In the genomic region with DNA sequence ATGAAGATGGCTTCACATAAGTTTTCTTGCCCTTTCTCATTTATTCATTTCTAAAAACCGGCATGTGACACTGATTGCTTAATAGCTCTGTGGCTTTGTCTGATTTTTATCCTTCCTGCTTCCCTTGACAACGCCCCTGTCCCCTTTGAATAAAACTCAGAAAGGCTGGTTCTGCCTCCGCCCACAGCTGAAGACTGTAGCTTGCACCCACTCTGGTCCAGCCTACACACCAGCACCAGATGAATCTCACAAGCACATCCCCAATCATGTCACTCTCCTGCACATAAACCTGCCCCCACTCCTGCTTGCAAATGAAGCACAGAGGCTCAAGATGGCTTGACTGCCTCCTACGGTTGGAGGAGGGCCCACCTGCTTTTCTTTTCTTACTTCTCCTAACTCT, we compare ENCODE assay signal across 14 mouse cellular contexts.
A peak's percentile ranks its signal among the peaks of the same experiment; 100 is the strongest.
DNase-seq lines count a peak whose midpoint lies in the region; ATAC-seq and TF ChIP-seq lines count a peak whose summit lies in the region.
"Had no signal": no experiment of that assay in that cellular context is flagged by ENCODE, and none has a peak within 500 bp of the region (broad histone marks: within the 10 kb centered on the region; RNA-seq: fewer than 3 reads in every experiment).

No protein-coding gene starts in this region.

- no peaks in the 10 kb centered on the region for H3K79me2 ChIP-seq in MEL (ENCODE audit: control insufficient read depth, insufficient read depth, low read length, poor library complexity)

- DNase-seq in CD4-positive helper T cell, adult 2 months (ENCODE audit: low read depth, low spot score), result peak; percentile 13
- peak; percentile 62 for DNase-seq in MEL (ENCODE audit: low read depth, low spot score)
- DNase-seq in right cerebral cortex, adult 2 months (ENCODE audit: low spot score in 2 of 2), result peak; percentile 60 to 66
- DNase-seq in hindbrain, embryonic 14.5 days (ENCODE audit: low spot score), result no peak
- no peak for DNase-seq in limb, embryonic 10.5 days (ENCODE audit: low spot score)
- DNase-seq in hindbrain, embryonic 11.5 days (ENCODE audit: low spot score), result no peak
- DNase-seq: adrenal gland, postnatal 10 days; cerebellum, adult 9-11 months; lung, adult 2 months had no signal

- no peak overlapping the region for H3K4me2 ChIP-seq in hindbrain, embryonic 14.5 days (replicated peaks)
- H3K4me2 ChIP-seq in hindbrain, embryonic 11.5 days (replicated peaks; ENCODE audit: low read depth, low read length), result no peak overlapping the region
- H3K4me2 ChIP-seq: limb, embryonic 15.5 days; midbrain, embryonic 15.5 days had no signal

- no peaks in the 10 kb centered on the region for H3K9me3 ChIP-seq in MEL (replicated peaks; ENCODE audit: insufficient read depth, low read length)
- no peaks in the 10 kb centered on the region for H3K9me3 ChIP-seq in hindbrain, embryonic 14.5 days (ENCODE audit: control insufficient read depth, low read length)
- no peaks in the 10 kb centered on the region for H3K9me3 ChIP-seq in limb, embryonic 10.5 days (replicated peaks)
- H3K9me3 ChIP-seq in hindbrain, embryonic 11.5 days (ENCODE audit: control insufficient read depth, low read length), result no peaks in the 10 kb centered on the region
- H3K9me3 ChIP-seq: embryonic facial prominence, embryonic 10.5 days; limb, embryonic 15.5 days; midbrain, embryonic 15.5 days had no signal

- no peak for TF ChIP-seq RAD21 in MEL (IDR thresholded peaks at IDR 0.05; ENCODE audit: low read depth, low read length)

- peak; percentile 25 for ATAC-seq in inflammation-experienced regulatory T-cells, adult 6 months
- no peak for ATAC-seq in hindbrain, embryonic 14.5 days (ENCODE audit: low FRiP score)
- no peak for ATAC-seq in hindbrain, embryonic 11.5 days (ENCODE audit: low FRiP score)
- ATAC-seq: midbrain, embryonic 15.5 days had no signal

- TF ChIP-seq EP300 in MEL (IDR thresholded peaks at IDR 0.05; ENCODE audit: low read depth in 1 of 2, low read length in 2 of 2), result no peak

- no peak for TF ChIP-seq CTCF in MEL (IDR thresholded peaks at IDR 0.05 in 2 of 3, conservative IDR thresholded peaks at IDR 0.05 in 1 of 3; ENCODE audit: control insufficient read depth in 1 of 3, insufficient read depth in 1 of 3, low read depth in 2 of 3, low read length in 3 of 3, poor library complexity in 1 of 3, severe bottlenecking in 1 of 3)

- no peaks in the 10 kb centered on the region for H3K27me3 ChIP-seq in MEL (ENCODE audit: control insufficient read depth in 1 of 2, insufficient read depth in 2 of 2, low read length in 2 of 2)
- no peaks in the 10 kb centered on the region for H3K27me3 ChIP-seq in hindbrain, embryonic 14.5 days (ENCODE audit: control insufficient read depth, insufficient read depth, low read length)
- peaks cover 93% of the 10 kb centered on the region for H3K27me3 ChIP-seq in limb, embryonic 10.5 days (ENCODE audit: low read depth, poor library complexity, severe bottlenecking)
- H3K27me3 ChIP-seq in hindbrain, embryonic 11.5 days (ENCODE audit: control insufficient read depth, insufficient read depth, low read length), result no peaks in the 10 kb centered on the region

- WGBS in hindbrain, embryonic 14.5 days, result 87% methylated on average over 4 of the region's 4 CpGs
- 86% methylated on average over 4 of the region's 4 CpGs for WGBS in limb, embryonic 10.5 days
- WGBS in hindbrain, embryonic 11.5 days, result 80% methylated on average over 4 of the region's 4 CpGs

- H3K4me3 ChIP-seq in MEL (ENCODE audit: control insufficient read depth in 1 of 2, insufficient read depth in 1 of 2, low read depth in 2 of 2, low read length in 2 of 2), result no peak overlapping the region
- H3K4me3 ChIP-seq in hindbrain, embryonic 14.5 days (replicated peaks; ENCODE audit: low read length), result no peak overlapping the region
- no peak overlapping the region for H3K4me3 ChIP-seq in limb, embryonic 10.5 days
- no peak overlapping the region for H3K4me3 ChIP-seq in hindbrain, embryonic 11.5 days (ENCODE audit: low read depth, low read length)
- H3K4me3 ChIP-seq: embryonic facial prominence, embryonic 10.5 days; limb, embryonic 15.5 days; midbrain, embryonic 15.5 days had no signal

- peaks cover 0 to 11% of the 10 kb centered on the region in 2 experiments; a peak in 2 of 4 replicates for H3K4me1 ChIP-seq in MEL (ENCODE audit: control insufficient read depth in 1 of 2, insufficient read depth in 2 of 2, low read length in 2 of 2)
- H3K4me1 ChIP-seq in hindbrain, embryonic 14.5 days (replicated peaks; ENCODE audit: control insufficient read depth, insufficient read depth, low read length), result no peaks in the 10 kb centered on the region
- H3K4me1 ChIP-seq in limb, embryonic 10.5 days, result no peaks in the 10 kb centered on the region
- H3K4me1 ChIP-seq in hindbrain, embryonic 11.5 days (replicated peaks; ENCODE audit: control insufficient read depth, insufficient read depth, low read length), result no peaks in the 10 kb centered on the region
- H3K4me1 ChIP-seq: embryonic facial prominence, embryonic 10.5 days; limb, embryonic 15.5 days; midbrain, embryonic 15.5 days had no signal

- no peak for TF ChIP-seq POLR2A in MEL (IDR thresholded peaks at IDR 0.05; ENCODE audit: control insufficient read depth in 1 of 2, insufficient read depth in 1 of 2, low read depth in 1 of 2, low read length in 2 of 2, poor library complexity in 1 of 2)

- no peak overlapping the region for H3K9ac ChIP-seq in MEL (ENCODE audit: control insufficient read depth, low read depth, low read length, poor library complexity, severe bottlenecking)
- no peak overlapping the region for H3K9ac ChIP-seq in hindbrain, embryonic 14.5 days
- no peak overlapping the region for H3K9ac ChIP-seq in hindbrain, embryonic 11.5 days (ENCODE audit: low read depth, low read length)
- H3K9ac ChIP-seq: limb, embryonic 15.5 days; midbrain, embryonic 15.5 days had no signal

- peaks cover 22 to 52% of the 10 kb centered on the region in 2 experiments for H3K36me3 ChIP-seq in MEL (ENCODE audit: control insufficient read depth in 1 of 2, insufficient read depth in 2 of 2, low read length in 2 of 2)
- peaks cover 10% of the 10 kb centered on the region; the same call in 1 of the 2 replicates for H3K36me3 ChIP-seq in hindbrain, embryonic 14.5 days (replicated peaks; ENCODE audit: control insufficient read depth, insufficient read depth)
- no peaks in the 10 kb centered on the region for H3K36me3 ChIP-seq in limb, embryonic 10.5 days
- H3K36me3 ChIP-seq in hindbrain, embryonic 11.5 days (ENCODE audit: control insufficient read depth, insufficient read depth, low read length), result no peaks in the 10 kb centered on the region
- H3K36me3 ChIP-seq: embryonic facial prominence, embryonic 10.5 days; limb, embryonic 15.5 days; midbrain, embryonic 15.5 days had no signal

- no peak overlapping the region for H3K27ac ChIP-seq in MEL (ENCODE audit: control insufficient read depth, low read depth, low read length)
- H3K27ac ChIP-seq in hindbrain, embryonic 14.5 days, result no peak overlapping the region
- no peak overlapping the region for H3K27ac ChIP-seq in limb, embryonic 10.5 days
- no peak overlapping the region for H3K27ac ChIP-seq in hindbrain, embryonic 11.5 days (ENCODE audit: low read depth, low read length)
- H3K27ac ChIP-seq: embryonic facial prominence, embryonic 10.5 days; limb, embryonic 15.5 days; macrophage; midbrain, embryonic 15.5 days had no signal

TF ChIP-seq in MEL, 35 proteins besides CTCF, POLR2A, EP300 and RAD21:
- TF ChIP-seq SIN3A (IDR thresholded peaks at IDR 0.05; ENCODE audit: low read length), result no peak
- TF ChIP-seq POLR2AphosphoS2 (IDR thresholded peaks at IDR 0.05; ENCODE audit: low read length), result no peak
- no peak for TF ChIP-seq KAT2A (conservative IDR thresholded peaks at IDR 0.05; ENCODE audit: low read depth, low read length)
- no peak for TF ChIP-seq TAL1 (IDR thresholded peaks at IDR 0.05; ENCODE audit: low read length)
- no peak for TF ChIP-seq GABPA (IDR thresholded peaks at IDR 0.05; ENCODE audit: low read depth, low read length)

Comparison
In these comparisons a context has a peak if more than half of its experiments do, and no peak if none do; other contexts are left out.
1. DNase-seq: peak in CD4-positive helper T cell, adult 2 months (single experiment), MEL (single experiment) and right cerebral cortex, adult 2 months (2 of 2); none in hindbrain, embryonic 14.5 days (single experiment), limb, embryonic 10.5 days (single experiment) and hindbrain, embryonic 11.5 days (single experiment).